Comparison of ENCODE assay signal across 9 mouse cellular contexts in genomic region chr19:5636036-5636570, GRCm38 (mm10). TPM values are rescaled to one million over a fixed set of nuclear protein-coding genes. Genes with fewer than 3 reads are reported as not detected.
DNase-seq lines count a peak whose midpoint lies in the region; ATAC-seq and TF ChIP-seq lines count a peak whose summit lies in the region.
"Had no signal": no experiment of that assay in that cellular context is flagged by ENCODE, and none has a peak within 500 bp of the region (broad histone marks: within the 10 kb centered on the region; RNA-seq: fewer than 3 reads in every experiment).

No protein-coding gene starts in this region.

- WGBS in forebrain, embryonic 13.5 days, result 80% methylated on average over 7 of the region's 7 CpGs
- WGBS in midbrain, embryonic 14.5 days, result 80% methylated on average over 7 of the region's 7 CpGs

- TF ChIP-seq CTCF in left cerebral cortex, adult 2 months (IDR thresholded peaks at IDR 0.05), result no peak

- H3K9ac ChIP-seq in forebrain, embryonic 13.5 days, result no peak overlapping the region
- H3K9ac ChIP-seq in midbrain, embryonic 14.5 days (replicated peaks; ENCODE audit: low read length), result no peak overlapping the region; the same call in 1 of the 2 replicates

- H3K9me3 ChIP-seq in forebrain, embryonic 13.5 days (replicated peaks), result no peaks in the 10 kb centered on the region
- H3K9me3 ChIP-seq in midbrain, embryonic 14.5 days (ENCODE audit: control insufficient read depth, low read length), result no peaks in the 10 kb centered on the region

- no peak for ATAC-seq in forebrain, embryonic 13.5 days
- ATAC-seq in midbrain, embryonic 14.5 days (ENCODE audit: low FRiP score, low TSS enrichment), result no peak

- intact Hi-C loops in left cerebral cortex, adult 2 months (cut with DNase I), result loop anchor here (2.0 kb wide), 1 partner anchor 53 kb away; the partner anchor contains the start of genes Map3k11 and Pcnx3
- intact Hi-C loops in left cerebral cortex, postnatal 4 days (cut with DNase I), result loop anchor here (2.0 kb wide), 1 partner anchor 25 kb away; the partner anchor contains the start of gene Kat5

- no peak overlapping the region for H3K4me3 ChIP-seq in left cerebral cortex, adult 2 months
- no peak overlapping the region for H3K4me3 ChIP-seq in forebrain, embryonic 13.5 days
- no peak overlapping the region for H3K4me3 ChIP-seq in midbrain, embryonic 14.5 days (replicated peaks; ENCODE audit: low read depth, low read length)

- H3K4me1 ChIP-seq in forebrain, embryonic 13.5 days, result peaks cover 26% of the 10 kb centered on the region
- H3K4me1 ChIP-seq in midbrain, embryonic 14.5 days (ENCODE audit: control insufficient read depth, insufficient read depth, low read length), result peaks cover 12% of the 10 kb centered on the region

- H3K36me3 ChIP-seq in forebrain, embryonic 13.5 days (ENCODE audit: poor library complexity, severe bottlenecking), result peaks cover 25% of the 10 kb centered on the region
- peaks cover 25% of the 10 kb centered on the region for H3K36me3 ChIP-seq in midbrain, embryonic 14.5 days (ENCODE audit: control insufficient read depth, insufficient read depth, low read length)

- no peaks in the 10 kb centered on the region for H3K27me3 ChIP-seq in forebrain, embryonic 13.5 days
- H3K27me3 ChIP-seq in midbrain, embryonic 14.5 days (ENCODE audit: control insufficient read depth, insufficient read depth, low read length), result no peaks in the 10 kb centered on the region
- H3K27me3 ChIP-seq: megakaryocyte, embryonic 14.5 days had no signal

- H3K27ac ChIP-seq in left cerebral cortex, adult 2 months, result peak overlapping the region; percentile 99
- H3K27ac ChIP-seq in forebrain, embryonic 13.5 days, result no peak overlapping the region
- no peak overlapping the region for H3K27ac ChIP-seq in midbrain, embryonic 14.5 days (replicated peaks; ENCODE audit: low read depth, low read length)

- H3K4me2 ChIP-seq in forebrain, embryonic 13.5 days, result peak overlapping the region; percentile 84; the same call in 1 of the 2 replicates
- peak overlapping the region; percentile 97; the same call in 1 of the 2 replicates for H3K4me2 ChIP-seq in midbrain, embryonic 14.5 days (ENCODE audit: low read length)

- peak; percentile 92 for DNase-seq in heart, adult 11 months
- no peak for DNase-seq in heart, postnatal 4 days
- DNase-seq in left cerebral cortex, adult 2 months (ENCODE audit: extremely low spot score in 1 of 2, low spot score in 2 of 2), result no peak
- no peak for DNase-seq in left cerebral cortex, postnatal 4 days
- no peak for DNase-seq in midbrain, embryonic 14.5 days
- DNase-seq in frontal cortex, adult 2 months (ENCODE audit: extremely low spot score in 1 of 2, low spot score in 1 of 2), result no peak
- no peak for DNase-seq in natural killer cell, adult 2 months (ENCODE audit: low spot score in 2 of 2)

RNA-seq across cellular contexts. Expression of gene Rela, which starts 1.2 kb away (rescaled TPM):
- total RNA-seq in heart, postnatal 4 days (2021), result 10 to 100 TPM; 33.0 to 38.6 TPM
- 10 to 100 TPM; 23.4 to 25.4 TPM for total RNA-seq in left cerebral cortex, adult 2 months (2021)
- 10 to 100 TPM; 29.6 to 34.8 TPM for total RNA-seq in left cerebral cortex, postnatal 4 days (2021)
- 33.4 and 34.4 TPM in 2 replicates for polyA plus RNA-seq in forebrain, embryonic 13.5 days (2015; fragmentation: Nextera tagmentation; extraction: Ambion mirVana)
- 30.0 and 30.2 TPM in 2 replicates for polyA plus RNA-seq in midbrain, embryonic 14.5 days (2014; fragmentation: Nextera tagmentation; extraction: Ambion mirVana)
- 32.6 and 33.4 TPM in 2 replicates for polyA plus RNA-seq in frontal cortex, adult 2 months (2012; rRNA removed)

RNA-seq across cellular contexts. Expression of gene Kat5, which starts 26.1 kb away (rescaled TPM):
- total RNA-seq in heart, postnatal 4 days (2021), result 10 to 100 TPM; 38.3 to 49.2 TPM
- total RNA-seq in left cerebral cortex, adult 2 months (2021), result 10 to 100 TPM; 94.3 to 99.2 TPM
- total RNA-seq in left cerebral cortex, postnatal 4 days (2021), result 10 to 100 TPM; 84.6 to 98.4 TPM
- 72.7 and 80.7 TPM in 2 replicates for polyA plus RNA-seq in forebrain, embryonic 13.5 days (2015; fragmentation: Nextera tagmentation; extraction: Ambion mirVana)
- polyA plus RNA-seq in midbrain, embryonic 14.5 days (2014; fragmentation: Nextera tagmentation; extraction: Ambion mirVana), result 49.5 and 58.3 TPM in 2 replicates
- 109 and 111 TPM in 2 replicates for polyA plus RNA-seq in frontal cortex, adult 2 months (2012; rRNA removed)

RNA-seq across cellular contexts. Expression of gene Sipa1, which starts 27.4 kb away (rescaled TPM):
- total RNA-seq in heart, postnatal 4 days (2021), result 10 to 100 TPM; 40.2 to 42.2 TPM
- 10 to 100 TPM; 18.2 to 19.0 TPM for total RNA-seq in left cerebral cortex, adult 2 months (2021)
- total RNA-seq in left cerebral cortex, postnatal 4 days (2021), result 10 to 100 TPM; 31.1 to 33.3 TPM
- polyA plus RNA-seq in forebrain, embryonic 13.5 days (2015; fragmentation: Nextera tagmentation; extraction: Ambion mirVana), result 9.4 and 11.0 TPM in 2 replicates
- 8.1 and 11.5 TPM in 2 replicates for polyA plus RNA-seq in midbrain, embryonic 14.5 days (2014; fragmentation: Nextera tagmentation; extraction: Ambion mirVana)
- 18.0 and 24.0 TPM in 2 replicates for polyA plus RNA-seq in frontal cortex, adult 2 months (2012; rRNA removed)

RNA-seq across cellular contexts. Expression of gene Rnaseh2c, which starts 34.4 kb away (rescaled TPM):
- total RNA-seq in heart, postnatal 4 days (2021), result 10 to 100 TPM; 92.4 to 94.5 TPM
- total RNA-seq in left cerebral cortex, adult 2 months (2021), result 10 to 100 TPM; 77.7 to 82.4 TPM
- total RNA-seq in left cerebral cortex, postnatal 4 days (2021), result 10 to 100 TPM; 47.3 to 49.7 TPM
- polyA plus RNA-seq in forebrain, embryonic 13.5 days (2015; fragmentation: Nextera tagmentation; extraction: Ambion mirVana), result 146 and 170 TPM in 2 replicates
- polyA plus RNA-seq in midbrain, embryonic 14.5 days (2014; fragmentation: Nextera tagmentation; extraction: Ambion mirVana), result 46.8 and 58.8 TPM in 2 replicates
- polyA plus RNA-seq in frontal cortex, adult 2 months (2012; rRNA removed), result 50.2 and 56.5 TPM in 2 replicates

RNA-seq across cellular contexts. Expression of gene Map3k11, which starts 52.4 kb away (rescaled TPM):
- 10 to 100 TPM; 39.8 to 40.0 TPM for total RNA-seq in heart, postnatal 4 days (2021)
- total RNA-seq in left cerebral cortex, adult 2 months (2021), result 10 to 100 TPM; 16.2 to 17.0 TPM
- 10 to 100 TPM; 14.3 to 14.6 TPM for total RNA-seq in left cerebral cortex, postnatal 4 days (2021)
- 11.3 and 11.7 TPM in 2 replicates for polyA plus RNA-seq in forebrain, embryonic 13.5 days (2015; fragmentation: Nextera tagmentation; extraction: Ambion mirVana)
- polyA plus RNA-seq in midbrain, embryonic 14.5 days (2014; fragmentation: Nextera tagmentation; extraction: Ambion mirVana), result 6.8 and 12.1 TPM in 2 replicates
- 18.9 and 20.4 TPM in 2 replicates for polyA plus RNA-seq in frontal cortex, adult 2 months (2012; rRNA removed)
